Mouse (Mus musculus): ENCODE data around the gene Reg1. TPM values are rescaled to one million over a fixed set of nuclear protein-coding genes. Genes with fewer than 3 reads are reported as not detected.
"Not testable (repeated sequence)": the region's sequence is repeated elsewhere in the genome, so short reads cannot be mapped to it uniquely, and the experiment has no call there.

The Reg1 gene
- total RNA-seq (2021), result not detected
- polyA plus RNA-seq (2012; rRNA removed), result 0.24 TPM in 1 of 2 replicates, not detected in the other
- long read RNA-seq, result 0 reads

DNA sequence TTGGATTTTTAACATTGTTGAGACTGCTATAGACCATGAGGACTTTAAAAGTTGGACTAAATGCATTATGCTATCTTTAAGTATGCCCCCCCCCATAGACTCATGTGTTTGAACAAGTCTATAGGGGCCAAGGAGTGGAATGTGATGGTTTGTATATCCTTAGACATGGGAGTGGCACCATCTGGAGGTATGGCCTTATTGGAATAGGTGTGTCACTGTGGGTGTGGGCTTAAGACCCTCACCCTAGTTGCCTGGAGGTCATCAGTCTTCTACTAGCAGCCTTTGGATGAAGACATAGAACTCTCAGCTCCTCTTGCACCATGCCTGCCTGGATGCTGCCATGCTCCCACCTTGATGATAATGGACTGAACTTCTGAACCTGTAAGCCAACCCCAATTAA is at the start of gene Reg1:
TSS of gene Reg1 (plus strand) at position 301 of the 400 bp plus-strand sequence.
- not testable (repeated sequence) for DNase-seq

DNA sequence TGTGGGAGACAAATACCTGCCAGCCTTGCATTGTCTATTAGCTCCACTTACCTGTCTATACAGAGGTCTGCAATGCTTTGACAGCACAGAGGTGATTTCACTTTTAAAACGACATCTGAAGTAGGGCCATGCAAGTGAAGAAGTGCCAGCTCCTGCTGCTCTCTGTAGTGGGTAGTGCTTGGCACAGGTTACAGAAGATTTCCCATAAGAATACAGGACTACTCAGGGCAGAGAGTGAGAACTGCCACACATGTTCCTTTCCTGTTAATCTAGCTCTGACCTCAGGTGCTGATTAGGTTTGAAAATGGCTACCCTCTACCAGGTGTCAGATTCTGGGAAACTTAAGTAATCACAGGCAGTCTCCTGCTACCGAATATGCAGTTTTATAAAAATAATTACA is 43.7 kb upstream of the Reg1 start, which contains the start of gene Reg3d:
TSS of gene Reg3d (minus strand) at position 101 of the 400 bp plus-strand sequence.
- no peak for DNase-seq

DNA sequence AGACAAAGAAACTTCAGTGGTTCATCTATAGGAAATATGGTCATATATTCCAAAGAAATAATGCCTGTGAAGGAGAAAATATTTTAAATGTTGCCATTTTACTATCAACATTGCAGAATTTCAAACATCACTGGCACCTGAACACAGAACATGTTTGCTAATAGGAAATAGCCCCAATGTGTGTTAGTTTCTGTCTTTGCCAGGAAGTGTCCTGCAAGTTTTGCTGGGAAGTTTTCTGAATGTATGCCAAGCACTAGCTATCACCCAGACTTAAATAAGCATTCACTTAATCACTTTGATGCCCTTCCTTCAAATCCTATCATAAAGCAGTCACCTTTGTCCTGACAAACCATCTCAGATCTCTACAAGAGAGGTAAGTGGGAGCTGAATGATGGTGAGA is 42.1 kb upstream of the Reg1 start, which contains the start of gene Reg3a:
TSS of gene Reg3a (plus strand) at position 301 of the 400 bp plus-strand sequence.
- no peak for DNase-seq

DNA sequence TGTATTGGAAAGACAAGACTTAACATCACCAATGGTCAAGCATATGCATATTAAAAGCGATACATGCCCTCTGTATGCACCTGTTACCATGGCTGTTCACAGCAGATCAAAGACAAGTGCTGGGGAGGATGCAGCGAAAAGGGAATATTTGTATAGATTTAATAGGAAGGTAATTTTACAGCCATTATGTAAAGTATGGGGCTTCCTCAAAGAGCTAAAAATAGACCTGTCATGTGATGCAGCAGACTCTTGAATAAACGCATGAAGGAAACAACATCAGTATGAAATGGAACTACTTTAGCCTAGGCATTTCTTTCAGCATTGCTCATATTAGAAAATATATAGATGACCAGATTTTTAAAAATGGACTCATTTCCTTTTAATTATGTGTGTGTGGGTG is 36.9 kb upstream of the Reg1 start:
- DNase-seq, result no peak

DNA sequence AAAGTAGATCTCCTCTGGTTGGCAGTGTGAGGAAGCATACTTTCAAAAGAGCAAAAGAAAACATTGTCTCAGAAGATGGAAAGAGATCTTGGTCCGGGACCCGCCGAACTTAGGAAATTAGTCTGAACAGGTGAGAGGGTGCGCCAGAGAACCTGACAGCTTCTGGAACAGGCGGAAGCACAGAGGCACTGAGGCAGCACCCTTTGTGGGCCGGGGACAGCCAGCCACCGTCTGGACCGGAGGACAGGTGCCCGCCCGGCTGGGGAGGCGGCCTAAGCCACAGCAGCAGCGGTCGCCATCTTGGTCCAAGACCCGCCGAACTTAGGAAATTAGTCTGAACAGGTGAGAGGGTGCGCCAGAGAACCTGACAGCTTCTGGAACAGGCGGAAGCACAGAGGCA is 27.2 kb upstream of the Reg1 start, which contains the start of gene Reg2:
TSS of gene Reg2 (plus strand) at position 301 of the 400 bp plus-strand sequence.
- not testable (repeated sequence) for DNase-seq

DNA sequence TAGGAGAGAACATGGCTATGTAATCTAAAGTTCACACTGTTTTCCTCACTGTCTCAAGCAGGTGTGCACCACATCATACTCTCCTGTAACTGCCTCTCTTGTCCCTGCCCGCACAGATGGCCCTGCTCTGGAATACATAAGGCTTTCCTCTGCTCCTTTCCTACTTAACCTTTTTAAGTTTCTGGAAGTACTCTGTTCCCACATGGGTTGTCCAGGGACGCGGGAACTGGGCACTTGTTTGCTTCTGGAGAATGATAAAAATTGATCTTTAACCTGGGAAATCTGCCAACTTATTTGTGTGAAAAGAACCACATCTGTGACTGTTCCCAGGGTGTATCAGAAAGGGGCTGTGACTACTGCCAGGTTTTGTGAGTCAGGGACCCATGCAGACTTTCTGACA is 3.0 kb downstream of the Reg1 start:
- no peak for DNase-seq

DNA sequence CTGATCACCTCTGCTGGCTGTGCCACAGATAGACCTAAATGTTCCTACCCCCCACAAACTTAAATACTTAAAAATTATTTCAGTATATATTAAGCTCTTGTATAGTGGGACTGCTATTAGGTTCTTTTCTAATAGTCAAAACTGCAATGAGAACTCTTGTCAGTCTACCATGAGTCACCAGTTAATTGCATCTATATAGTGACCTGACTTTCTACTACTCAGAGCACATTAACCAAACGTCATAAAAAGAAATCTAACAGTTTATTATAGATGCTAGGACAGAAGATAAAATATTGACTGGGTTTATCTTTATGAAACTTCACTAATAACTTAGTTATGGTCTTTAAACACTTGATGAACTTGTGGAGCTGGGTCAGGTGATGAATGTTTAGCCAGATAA is 24.7 kb downstream of the Reg1 start:
- DNase-seq, result no peak

DNA sequence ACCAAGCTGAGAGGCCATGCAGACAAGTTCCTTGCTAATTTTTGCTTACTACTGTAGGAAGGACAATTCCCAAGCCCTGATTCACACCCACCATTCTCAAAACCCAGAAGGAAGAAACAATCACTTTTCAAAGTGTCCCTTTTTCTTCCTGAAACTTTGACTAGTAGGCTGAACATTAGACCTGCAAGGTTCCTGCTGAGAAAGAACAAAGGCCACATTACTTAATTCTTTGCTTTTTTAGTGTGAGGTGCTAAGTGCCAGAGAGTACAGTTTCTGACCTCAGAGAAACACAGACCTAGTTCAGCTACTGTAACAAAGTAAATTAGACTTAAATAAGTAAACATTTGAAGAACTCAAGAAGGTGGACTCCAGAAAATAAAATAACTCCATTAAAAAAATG is 25.9 kb downstream of the Reg1 start:
- DNase-seq, result no peak

DNA sequence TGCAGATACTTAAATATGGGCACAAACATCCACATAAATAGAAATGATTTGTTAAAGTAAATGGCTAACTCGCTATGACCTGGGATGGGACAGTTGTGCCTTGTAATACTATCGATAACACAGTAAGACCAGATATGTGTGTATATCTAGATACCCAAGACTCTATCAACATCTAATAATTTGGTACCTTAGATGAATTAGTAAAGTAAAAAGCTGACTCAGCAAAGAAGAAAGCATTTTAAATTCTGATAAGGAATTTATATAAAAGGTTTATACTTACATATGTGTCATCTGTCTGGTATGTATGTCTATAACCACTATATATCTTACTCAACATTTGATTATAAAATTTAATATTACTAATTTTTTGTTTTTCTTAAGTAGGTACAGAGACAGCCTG is 30.3 kb downstream of the Reg1 start:
- no peak for DNase-seq

DNA sequence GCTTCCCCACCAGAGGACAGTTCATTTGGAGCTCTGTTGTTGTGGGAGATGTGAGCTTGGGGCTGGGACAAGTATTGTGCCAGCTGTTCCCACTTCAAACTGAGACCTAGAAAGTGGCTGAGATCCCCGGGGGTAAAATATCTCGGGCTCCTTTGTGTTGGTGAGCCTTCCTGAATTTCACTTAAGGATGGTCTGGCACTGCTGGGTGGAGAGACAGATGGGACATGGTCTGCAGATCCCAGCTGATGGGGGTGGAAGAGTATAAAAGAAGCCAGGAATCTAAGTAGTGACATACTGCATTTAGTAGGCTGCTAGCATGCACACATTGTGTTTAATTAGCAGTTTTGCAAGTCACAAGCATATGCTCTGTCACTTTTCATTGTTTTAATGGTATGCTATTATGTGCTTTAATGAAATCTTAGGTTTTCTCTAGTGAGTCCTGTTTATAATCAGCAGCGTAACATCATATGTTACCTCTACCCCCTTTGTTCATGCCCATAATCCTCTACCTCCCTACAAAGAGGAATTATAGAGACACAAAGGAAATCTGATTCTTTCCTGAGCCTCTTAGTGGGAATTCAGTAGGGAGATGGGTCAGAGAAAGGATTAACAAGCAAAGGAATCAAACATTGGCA is 37.8 kb downstream of the Reg1 start:
- DNase-seq, result no peak

DNA sequence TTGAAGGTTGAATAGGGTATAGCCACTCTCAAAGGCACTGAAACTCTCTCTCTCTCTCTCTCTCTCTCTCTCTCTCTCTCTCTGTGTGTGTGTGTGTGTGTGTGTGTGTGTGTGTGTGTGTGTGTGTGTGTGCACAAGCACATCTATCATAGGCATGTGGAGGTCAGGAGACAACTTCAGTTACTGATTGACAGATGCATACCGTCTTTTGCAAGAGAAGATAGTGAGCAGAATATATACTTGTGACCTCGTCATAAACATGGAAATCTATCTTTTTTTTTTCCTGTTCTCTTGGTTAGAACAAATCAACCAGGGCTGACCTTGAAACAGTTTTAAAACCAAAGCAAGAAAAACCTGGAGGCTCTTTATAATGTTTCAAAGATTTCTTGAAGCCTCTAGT is 39.8 kb downstream of the Reg1 start:
- no peak for DNase-seq

DNA sequence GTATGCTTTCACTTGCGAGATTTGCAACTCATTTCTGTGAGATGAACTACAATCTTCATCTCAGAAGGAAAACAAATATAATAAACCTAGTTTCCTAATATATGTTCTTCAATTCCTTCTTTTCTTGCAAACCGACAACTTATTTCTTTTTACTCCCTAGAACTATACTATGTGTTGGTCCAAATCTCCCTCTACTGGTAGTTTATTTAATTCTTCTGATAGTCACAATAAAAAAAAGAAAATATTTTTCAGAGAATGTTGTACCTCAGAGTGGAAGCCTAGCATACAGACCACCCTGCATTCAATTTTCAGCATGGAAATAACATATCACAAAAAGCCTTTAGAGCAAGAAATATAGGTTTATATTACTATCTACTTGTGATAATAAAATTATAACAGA is 40.8 kb downstream of the Reg1 start:
- no peak for DNase-seq

DNA sequence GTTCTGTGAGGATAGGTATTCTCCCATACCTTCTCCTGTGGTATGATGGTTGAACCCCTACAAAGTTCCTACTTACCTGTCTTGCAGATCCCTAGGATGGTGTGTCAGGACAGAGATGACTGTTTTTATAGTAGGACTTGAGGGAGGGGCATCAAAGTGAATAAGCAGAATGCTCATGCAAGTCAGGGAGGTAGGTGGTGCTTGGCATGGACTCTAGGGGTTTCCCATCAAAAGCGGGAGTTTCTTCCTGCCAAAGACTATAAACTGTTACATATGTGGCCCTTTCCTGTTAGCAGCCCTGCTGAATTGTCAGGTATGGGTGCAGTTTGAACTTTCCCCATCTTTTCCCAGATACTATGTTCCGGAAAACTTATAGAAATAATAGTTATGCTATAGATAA is 46.3 kb downstream of the Reg1 start, which contains the start of gene Reg3g:
TSS of gene Reg3g (minus strand) at position 101 of the 400 bp plus-strand sequence.
- DNase-seq, result no peak

DNA sequence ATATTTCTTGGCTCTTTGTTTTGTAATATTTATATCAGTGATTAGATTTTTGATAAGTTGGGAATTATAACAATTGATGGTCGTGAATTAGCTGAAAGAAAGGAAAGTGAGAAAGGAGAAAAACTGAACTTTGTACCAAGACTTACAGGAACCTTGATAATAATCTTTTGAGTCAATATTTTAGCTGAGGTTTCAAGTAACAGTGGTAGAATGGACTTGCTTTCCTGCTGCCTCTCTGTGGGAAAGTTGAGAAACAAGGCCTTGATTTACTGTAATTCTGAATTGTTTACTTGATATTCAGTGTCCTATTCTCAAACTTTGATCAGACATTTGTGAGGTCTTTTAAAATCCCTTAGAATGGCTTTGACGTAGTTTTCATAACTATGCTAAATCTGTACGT is 46.8 kb downstream of the Reg1 start:
- no peak for DNase-seq

Other genes starting within 250 kb of the Reg1 start
- gene Reg3b, start 52.1 kb upstream of the Reg1 start, total RNA-seq (2021), result not detected
- not detected in 2 replicates for gene Reg3b, start 52.1 kb upstream of the Reg1 start, polyA plus RNA-seq (2012; rRNA removed)
- gene Reg3d, start 43.8 kb upstream of the Reg1 start, total RNA-seq (2021), result not detected
- gene Reg3d, start 43.8 kb upstream of the Reg1 start, polyA plus RNA-seq (2012; rRNA removed), result not detected in 2 replicates
- not detected for gene Reg3a, start 42.0 kb upstream of the Reg1 start, total RNA-seq (2021)
- not detected in 2 replicates for gene Reg3a, start 42.0 kb upstream of the Reg1 start, polyA plus RNA-seq (2012; rRNA removed)
- gene Reg2, start 27.1 kb upstream of the Reg1 start, total RNA-seq (2021), result not detected
- gene Reg2, start 27.1 kb upstream of the Reg1 start, polyA plus RNA-seq (2012; rRNA removed), result not detected in 2 replicates
- not detected for gene Reg3g, start 46.2 kb downstream of the Reg1 start, total RNA-seq (2021)
- not detected in 2 replicates for gene Reg3g, start 46.2 kb downstream of the Reg1 start, polyA plus RNA-seq (2012; rRNA removed)